Mouse (Mus musculus) MN1 (cell line): ENCODE results near the gene Napb.
A peak's percentile ranks its signal among the peaks of the same experiment; 100 is the strongest.

ENCODE experiments used
- DNase-seq: peaks from one replicate; pipeline ENCODE4 v3.0.0-alpha.2; 2016; ENCODE audit warnings: low spot score

Gene Napb

GRCm38 (mm10) chr2:148687971-148688370, 44.3 kb downstream of the Napb start:
- DNase-seq, result no peak

GRCm38 (mm10) chr2:148686862-148687261, 45.4 kb downstream of the Napb start:
- no peak for DNase-seq

- no peak for DNase-seq
These were observed 46.6 kb downstream of the Napb start for GRCm38 (mm10) chr2:148685709-148686108.

GRCm38 (mm10) chr2:148684972-148685371, 47.3 kb downstream of the Napb start:
- no peak for DNase-seq

- DNase-seq, result no peak
These were observed 49.2 kb downstream of the Napb start for GRCm38 (mm10) chr2:148683031-148683430.

GRCm38 (mm10) chr2:148681461-148681891, 50.8 kb downstream of the Napb start:
- peak; percentile 71 for DNase-seq

GRCm38 (mm10) chr2:148680775-148681291, 51.4 kb downstream of the Napb start, which contains the start of gene Gzf1:
Gene Gzf1, plus strand, starts transcription at chr2:148681023.
- peak; percentile 99 for DNase-seq

- peak; percentile 90 for DNase-seq
These were observed 52.9 kb downstream of the Napb start for GRCm38 (mm10) chr2:148679346-148679745.

- no peak for DNase-seq
These were observed 54.5 kb downstream of the Napb start for GRCm38 (mm10) chr2:148677801-148678200.

GRCm38 (mm10) chr2:148672199-148673096, 59.8 kb downstream of the Napb start, which contains the start of gene Nxt1:
Gene Nxt1, plus strand, starts transcription at chr2:148672601.
- peak; percentile 99 for DNase-seq

GRCm38 (mm10) chr2:148663458-148663857, 68.8 kb downstream of the Napb start:
- DNase-seq, result no peak

GRCm38 (mm10) chr2:148654961-148655360, 77.3 kb downstream of the Napb start:
- DNase-seq, result peak; percentile 49

GRCm38 (mm10) chr2:148650587-148651357, 81.5 kb downstream of the Napb start:
- no peak for DNase-seq

- DNase-seq, result no peak
These were observed 87.8 kb downstream of the Napb start for GRCm38 (mm10) chr2:148644421-148645000.
